Mouse (Mus musculus): ENCODE measurements at regions not wholly inside any gene's neighbourhood (a gene's known extent, or its start where the extent isn't known, plus 50 kb on each side); places are given as distances from the start of the nearest gene placed in this dataset.

DNA sequence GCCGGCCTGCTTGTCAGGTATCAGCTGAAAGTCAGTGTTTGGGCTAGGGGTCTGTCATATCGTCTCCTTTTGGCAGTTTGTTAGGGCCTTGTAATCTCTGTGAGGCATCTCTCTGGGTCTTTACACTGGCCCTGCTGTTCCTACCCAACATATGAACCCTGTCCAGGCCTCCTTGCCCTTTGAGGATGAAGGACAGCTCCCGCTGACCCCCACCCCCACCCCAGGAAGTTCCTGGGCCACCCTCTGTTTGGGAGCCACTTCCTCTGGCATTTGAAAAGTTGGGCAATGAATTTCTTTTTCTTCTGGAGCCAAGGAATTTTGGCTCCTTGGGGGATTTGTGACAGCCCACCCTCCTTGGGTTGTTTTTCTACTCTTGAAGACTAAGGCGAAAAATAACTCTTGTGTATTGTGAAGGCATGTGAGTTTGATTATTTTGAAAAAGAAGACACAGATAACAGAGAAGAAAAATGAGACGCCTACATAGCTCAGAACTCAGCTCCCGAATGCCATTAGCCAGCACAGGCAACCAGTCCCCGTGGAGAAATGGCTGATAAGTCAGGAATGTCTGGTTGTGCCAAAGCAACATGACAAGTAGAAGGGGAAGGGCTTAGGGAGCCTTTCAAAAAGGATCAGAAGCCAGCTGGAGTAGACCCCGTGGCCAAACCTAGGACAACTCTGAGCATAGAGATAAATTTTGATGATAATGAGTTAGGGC, 249.5 kb downstream of the Gm49356 start:
- Histone ChIP-seq H3K27me3 (ENCODE audit: control insufficient read depth, insufficient read depth, low read depth, low read length) (no peaks in the 10 kb centered on the region), H3K4me1 (replicated peaks; ENCODE audit: control insufficient read depth, insufficient read depth, low read length) (peaks cover 10% of the 10 kb centered on the region), H3K9me3 (ENCODE audit: control insufficient read depth, low read length) (no peaks in the 10 kb centered on the region), H3K4me2 (ENCODE audit: low read depth, low read length) (no peak overlapping the region), H3K4me3 (ENCODE audit: low read length) (no peak overlapping the region), H3K9ac (ENCODE audit: low read length) (no peak overlapping the region), H3K27ac (ENCODE audit: low read length) (peak overlapping the region; percentile 47), H3K36me3 (ENCODE audit: control insufficient read depth, insufficient read depth, low read length) (no peaks in the 10 kb centered on the region)
- peak; percentile 88 for ATAC-seq (ENCODE audit: low read depth)
- 22% methylated on average over 8 of the region's 8 CpGs for WGBS

DNA sequence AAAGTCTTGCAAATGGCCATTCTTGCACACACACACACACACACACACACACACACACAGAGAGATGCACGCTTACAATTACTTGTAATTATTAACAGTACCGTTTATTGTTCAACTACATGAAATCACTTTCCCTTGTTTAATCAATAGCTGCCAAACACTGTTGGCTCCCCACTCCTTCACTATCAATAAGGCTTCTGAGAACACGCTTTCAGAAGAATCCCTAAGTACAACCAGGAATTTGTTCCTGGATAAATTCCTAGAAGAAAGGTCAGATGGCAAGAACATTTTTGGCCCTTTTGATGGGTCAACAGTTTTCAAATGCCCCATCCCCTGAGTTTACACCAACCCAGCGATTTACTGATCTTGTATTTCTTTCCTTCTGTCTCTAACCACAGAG, 252.5 kb downstream of the Gm49356 start:
- 74% methylated on average over 4 of the region's 4 CpGs for WGBS
- ATAC-seq (ENCODE audit: low read depth), result no peak

GRCm38 (mm10) chr15:59142481-59142880, 253.4 kb downstream of the Gm49356 start:
- Histone ChIP-seq H3K27me3 (ENCODE audit: control insufficient read depth, insufficient read depth, low read depth, low read length) (no peaks in the 10 kb centered on the region), H3K9ac (ENCODE audit: low read length) (no peak overlapping the region), H3K36me3 (ENCODE audit: control insufficient read depth, insufficient read depth, low read length) (no peaks in the 10 kb centered on the region), H3K4me2 (ENCODE audit: low read depth, low read length) (no peak overlapping the region), H3K27ac (ENCODE audit: low read length) (no peak overlapping the region), H3K9me3 (ENCODE audit: control insufficient read depth, low read length) (no peaks in the 10 kb centered on the region), H3K4me3 (ENCODE audit: low read length) (no peak overlapping the region), H3K4me1 (replicated peaks; ENCODE audit: control insufficient read depth, insufficient read depth, low read length) (peaks cover 17% of the 10 kb centered on the region)
- 58% methylated on average over 9 of the region's 9 CpGs for WGBS
- no peak for ATAC-seq (ENCODE audit: low read depth)

More for the DNA sequence above, 252.5 kb downstream of the Gm49356 start:
- H3K4me1 ChIP-seq (replicated peaks; ENCODE audit: control insufficient read depth, insufficient read depth, low read length), result peaks cover 12% of the 10 kb centered on the region
- no peak overlapping the region for H3K4me2 ChIP-seq (ENCODE audit: low read depth, low read length)
- no peaks in the 10 kb centered on the region for H3K27me3 ChIP-seq (ENCODE audit: control insufficient read depth, insufficient read depth, low read depth, low read length)
- H3K9me3 ChIP-seq (ENCODE audit: control insufficient read depth, low read length), result no peaks in the 10 kb centered on the region
- no peak overlapping the region for H3K27ac ChIP-seq (ENCODE audit: low read length)
- H3K9ac ChIP-seq (ENCODE audit: low read length), result no peak overlapping the region
- H3K36me3 ChIP-seq (ENCODE audit: control insufficient read depth, insufficient read depth, low read length), result no peaks in the 10 kb centered on the region
- no peak overlapping the region for H3K4me3 ChIP-seq (ENCODE audit: low read length)

DNA sequence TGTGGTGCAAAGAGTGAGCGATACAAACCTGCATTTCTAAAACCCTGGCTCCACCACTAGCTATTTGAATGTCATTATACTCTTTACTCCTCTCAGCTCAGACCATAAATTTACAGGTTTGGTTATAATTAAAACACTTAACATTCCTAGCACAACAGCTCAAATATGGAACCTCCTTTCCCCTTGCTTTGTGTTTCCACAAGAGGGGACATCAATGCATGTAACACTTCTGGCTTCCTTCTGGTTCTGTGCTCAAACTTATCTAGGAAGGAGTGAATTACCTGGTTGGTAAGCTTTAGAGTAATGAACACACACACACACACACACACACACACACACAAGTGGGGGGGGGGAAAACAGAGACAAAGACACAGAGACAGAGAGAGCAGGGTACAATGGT, 254.8 kb downstream of the Gm49356 start:
- WGBS, result 84% methylated on average over 1 of the region's 1 CpGs

GRCm38 (mm10) chr15:59145679-59146078, 256.6 kb downstream of the Gm49356 start:
- 60% methylated on average over 5 of the region's 5 CpGs for WGBS
- Histone ChIP-seq H3K4me3 (ENCODE audit: low read length) (no peak overlapping the region), H3K27me3 (ENCODE audit: control insufficient read depth, insufficient read depth, low read depth, low read length) (no peaks in the 10 kb centered on the region), H3K9me3 (ENCODE audit: control insufficient read depth, low read length) (no peaks in the 10 kb centered on the region), H3K4me1 (replicated peaks; ENCODE audit: control insufficient read depth, insufficient read depth, low read length) (peaks cover 7% of the 10 kb centered on the region), H3K36me3 (ENCODE audit: control insufficient read depth, insufficient read depth, low read length) (no peaks in the 10 kb centered on the region), H3K4me2 (ENCODE audit: low read depth, low read length) (no peak overlapping the region), H3K27ac (ENCODE audit: low read length) (0 out of 2 replicates have a peak overlapping the region, but pooled peaks have one; percentile 36), H3K9ac (ENCODE audit: low read length) (no peak overlapping the region)
- ATAC-seq (ENCODE audit: low read depth), result peak; percentile 60

More for the DNA sequence above, 254.8 kb downstream of the Gm49356 start:
- H3K4me1 ChIP-seq (replicated peaks; ENCODE audit: control insufficient read depth, insufficient read depth, low read length), result peaks cover 7% of the 10 kb centered on the region
- no peak overlapping the region for H3K27ac ChIP-seq (ENCODE audit: low read length)
- ATAC-seq (ENCODE audit: low read depth), result no peak
- H3K4me2 ChIP-seq (ENCODE audit: low read depth, low read length), result no peak overlapping the region
- H3K4me3 ChIP-seq (ENCODE audit: low read length), result no peak overlapping the region
- no peak overlapping the region for H3K9ac ChIP-seq (ENCODE audit: low read length)
- H3K9me3 ChIP-seq (ENCODE audit: control insufficient read depth, low read length), result no peaks in the 10 kb centered on the region
- no peaks in the 10 kb centered on the region for H3K27me3 ChIP-seq (ENCODE audit: control insufficient read depth, insufficient read depth, low read depth, low read length)
- no peaks in the 10 kb centered on the region for H3K36me3 ChIP-seq (ENCODE audit: control insufficient read depth, insufficient read depth, low read length)

DNA sequence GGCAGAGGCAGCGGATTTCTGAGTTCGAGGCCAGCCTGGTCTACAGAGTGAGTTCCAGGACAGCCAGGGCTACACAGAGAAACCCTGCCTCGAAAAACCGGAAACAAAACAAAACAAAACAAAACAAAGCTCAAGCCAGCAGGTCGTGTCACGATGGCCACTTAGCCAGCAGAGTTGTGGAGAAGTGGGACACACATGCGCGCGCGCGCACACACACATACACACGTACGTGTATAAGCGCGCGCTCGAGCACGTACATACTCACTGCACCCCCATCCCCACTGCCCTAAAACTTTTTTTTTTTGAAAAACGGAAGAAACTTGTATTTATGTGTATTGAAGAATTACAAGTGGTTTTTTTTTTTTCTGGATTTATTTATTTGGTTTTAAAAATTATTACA, 257.0 kb downstream of the Gm49356 start:
- H3K4me1 ChIP-seq (replicated peaks; ENCODE audit: control insufficient read depth, insufficient read depth, low read length), result peaks cover 7% of the 10 kb centered on the region

DNA sequence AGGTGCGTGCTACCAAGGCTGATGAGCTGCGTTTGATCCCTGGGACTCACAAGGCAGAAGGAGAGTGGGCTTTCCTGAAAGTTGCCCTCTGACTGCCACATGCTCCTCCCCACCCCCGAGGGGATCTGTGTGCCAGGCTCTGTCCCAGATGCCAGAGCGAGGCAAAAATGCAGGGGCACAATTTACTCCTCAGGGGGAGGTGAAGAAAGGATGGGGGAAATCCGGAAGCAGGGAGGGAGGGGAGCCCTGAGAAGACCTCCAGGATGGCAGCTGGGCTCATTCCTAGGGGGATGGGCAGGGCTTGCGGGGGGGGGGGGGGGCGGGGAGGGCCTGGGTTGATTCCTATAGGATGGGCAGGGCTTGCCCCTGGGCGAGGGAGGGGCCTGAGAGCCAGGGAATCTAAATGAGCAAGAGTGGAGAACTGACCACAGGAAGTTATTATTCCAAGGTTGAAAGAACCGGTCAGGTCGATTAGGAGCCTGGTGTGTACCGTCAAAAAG, 257.5 kb downstream of the Gm49356 start:
- Histone ChIP-seq H3K27ac (ENCODE audit: low read length) (no peak overlapping the region), H3K36me3 (ENCODE audit: control insufficient read depth, insufficient read depth, low read length) (no peaks in the 10 kb centered on the region), H3K4me1 (replicated peaks; ENCODE audit: control insufficient read depth, insufficient read depth, low read length) (peaks cover 7% of the 10 kb centered on the region), H3K9me3 (ENCODE audit: control insufficient read depth, low read length) (no peaks in the 10 kb centered on the region), H3K4me3 (ENCODE audit: low read length) (no peak overlapping the region), H3K4me2 (ENCODE audit: low read depth, low read length) (no peak overlapping the region), H3K27me3 (ENCODE audit: control insufficient read depth, insufficient read depth, low read depth, low read length) (no peaks in the 10 kb centered on the region), H3K9ac (ENCODE audit: low read length) (no peak overlapping the region)
- 28% methylated on average over 9 of the region's 11 CpGs for WGBS
- peak; percentile 37; the same call in 1 of the 2 replicates for ATAC-seq (ENCODE audit: low read depth)

More for the DNA sequence above, 257.0 kb downstream of the Gm49356 start:
- no peak overlapping the region for H3K4me2 ChIP-seq (ENCODE audit: low read depth, low read length)
- 0 out of 2 replicates have a peak overlapping the region, but pooled peaks have one; percentile 36 for H3K27ac ChIP-seq (ENCODE audit: low read length)
- no peaks in the 10 kb centered on the region for H3K27me3 ChIP-seq (ENCODE audit: control insufficient read depth, insufficient read depth, low read depth, low read length)
- H3K9me3 ChIP-seq (ENCODE audit: control insufficient read depth, low read length), result no peaks in the 10 kb centered on the region
- 80% methylated on average over 19 of the region's 19 CpGs for WGBS
- H3K36me3 ChIP-seq (ENCODE audit: control insufficient read depth, insufficient read depth, low read length), result no peaks in the 10 kb centered on the region
- no peak overlapping the region for H3K9ac ChIP-seq (ENCODE audit: low read length)
- H3K4me3 ChIP-seq (ENCODE audit: low read length), result no peak overlapping the region
- ATAC-seq (ENCODE audit: low read depth), result no peak

DNA sequence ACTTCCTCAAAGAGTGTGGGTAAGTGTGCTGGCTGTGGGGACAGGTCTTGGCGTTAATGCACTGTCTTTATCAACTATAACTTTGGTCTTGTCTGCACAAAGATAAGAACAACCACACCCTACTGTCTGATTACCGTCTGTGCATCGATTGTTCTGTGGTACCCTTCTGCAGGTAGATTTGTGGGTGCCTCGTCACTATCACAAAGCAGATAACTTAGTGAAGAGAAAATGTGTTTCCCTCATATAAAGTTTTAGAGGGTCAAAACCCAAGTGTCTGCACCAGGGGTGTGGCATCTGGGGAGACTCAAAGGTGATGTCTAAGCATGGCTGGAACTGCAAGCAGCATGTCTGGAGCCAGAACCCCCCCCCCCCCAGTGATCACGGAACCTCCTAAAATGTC, 259.4 kb downstream of the Gm49356 start:
- Histone ChIP-seq H3K36me3 (ENCODE audit: control insufficient read depth, insufficient read depth, low read length) (no peaks in the 10 kb centered on the region), H3K9ac (ENCODE audit: low read length) (no peak overlapping the region), H3K4me1 (replicated peaks; ENCODE audit: control insufficient read depth, insufficient read depth, low read length) (peaks cover 7% of the 10 kb centered on the region), H3K4me3 (ENCODE audit: low read length) (no peak overlapping the region), H3K27ac (ENCODE audit: low read length) (no peak overlapping the region), H3K27me3 (ENCODE audit: control insufficient read depth, insufficient read depth, low read depth, low read length) (no peaks in the 10 kb centered on the region), H3K4me2 (ENCODE audit: low read depth, low read length) (no peak overlapping the region), H3K9me3 (ENCODE audit: control insufficient read depth, low read length) (no peaks in the 10 kb centered on the region)
- 75% methylated on average over 5 of the region's 5 CpGs for WGBS
- no peak for ATAC-seq (ENCODE audit: low read depth)

GRCm38 (mm10) chr15:59151506-59151905, 262.4 kb downstream of the Gm49356 start:
- no peaks in the 10 kb centered on the region for H3K27me3 ChIP-seq (ENCODE audit: control insufficient read depth, insufficient read depth, low read depth, low read length)
- 81% methylated on average over 5 of the region's 5 CpGs for WGBS
- no peaks in the 10 kb centered on the region for H3K36me3 ChIP-seq (ENCODE audit: control insufficient read depth, insufficient read depth, low read length)
- no peaks in the 10 kb centered on the region for H3K9me3 ChIP-seq (ENCODE audit: control insufficient read depth, low read length)
- H3K4me1 ChIP-seq (replicated peaks; ENCODE audit: control insufficient read depth, insufficient read depth, low read length), result peaks cover 13% of the 10 kb centered on the region
- no peak overlapping the region for H3K27ac ChIP-seq (ENCODE audit: low read length)
- ATAC-seq (ENCODE audit: low read depth), result no peak
- H3K4me2 ChIP-seq (ENCODE audit: low read depth, low read length), result no peak overlapping the region
- H3K9ac ChIP-seq (ENCODE audit: low read length), result no peak overlapping the region
- no peak overlapping the region for H3K4me3 ChIP-seq (ENCODE audit: low read length)

All from lung, embryonic 16.5 days (tissue).